Mouse (Mus musculus) embryonic fibroblast, embryonic 13.5 days (primary cell): ENCODE measurements around the gene Olfml2a. TPM values are rescaled to one million over a fixed set of nuclear protein-coding genes. Genes with fewer than 3 reads are reported as not detected.

ENCODE experiments used
- H3K27ac ChIP-seq: 2 replicates; pipeline ENCODE4 v1.5.1; 2012; ENCODE audit warnings: low read length, control low read depth, inconsistent platforms; ENCODE audit not compliant: insufficient read depth
- H3K4me1 ChIP-seq: 2 replicates; pipeline ENCODE4 v1.6.1; 2011; ENCODE audit warnings: low read length; ENCODE audit not compliant: control insufficient read depth, insufficient read depth
- H3K4me3 ChIP-seq: 2 replicates; pipeline ENCODE4 v1.5.1; 2011; ENCODE audit warnings: mild to moderate bottlenecking, control low read depth, low read length; ENCODE audit not compliant: insufficient read depth
- CTCF ChIP-seq: IDR thresholded peaks from 2 replicates; pipeline ENCODE4 v1.5.1; 2011; ENCODE audit warnings: mild to moderate bottlenecking, control low read depth, low read length, moderate library complexity, borderline replicate concordance; ENCODE audit not compliant: insufficient read depth
- POLR2A ChIP-seq: IDR thresholded peaks from 2 replicates; pipeline ENCODE4 v1.6.1; 2011; ENCODE audit warnings: low read depth, mild to moderate bottlenecking, control low read depth, low read length, moderate library complexity
- polyA plus RNA-seq: library from polyadenylated mRNA; stranded (reverse); fragments of >200 nt; gene quantifications from 2 replicates; pipeline ENCODE4 v1.2.4, GENCODE M21; 2011; ENCODE audit warnings: low read depth; ENCODE audit not compliant: missing spikeins, insufficient read length

The Olfml2a gene
- polyA plus RNA-seq, 1 experiment: 4.3 TPM

DNA sequence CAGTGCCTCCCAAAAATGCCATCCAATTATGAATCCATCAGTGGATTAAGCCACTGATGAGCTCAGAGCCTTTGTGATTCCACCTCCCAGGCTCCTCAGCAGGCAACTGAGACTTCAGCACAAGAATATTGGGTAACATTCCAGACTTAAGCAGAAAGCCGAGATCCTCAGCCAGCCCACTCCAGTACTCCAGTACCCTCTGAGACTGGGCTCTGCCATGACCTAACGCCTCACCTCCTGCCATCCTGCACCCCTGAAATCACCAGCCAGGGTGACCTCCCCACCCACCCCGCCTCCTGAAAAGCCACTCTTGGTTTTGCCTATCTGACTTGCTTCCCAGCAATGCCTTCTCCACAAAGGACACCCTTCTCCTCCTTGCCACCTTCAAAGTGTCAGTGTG lies 5.6 kb downstream of the Olfml2a start:
- TF ChIP-seq CTCF (no peak), POLR2A (no peak)
- no peak overlapping the region for H3K27ac ChIP-seq
- H3K4me1 ChIP-seq: no peaks in the 10 kb centered on the region
- H3K4me3 ChIP-seq: no peak overlapping the region

DNA sequence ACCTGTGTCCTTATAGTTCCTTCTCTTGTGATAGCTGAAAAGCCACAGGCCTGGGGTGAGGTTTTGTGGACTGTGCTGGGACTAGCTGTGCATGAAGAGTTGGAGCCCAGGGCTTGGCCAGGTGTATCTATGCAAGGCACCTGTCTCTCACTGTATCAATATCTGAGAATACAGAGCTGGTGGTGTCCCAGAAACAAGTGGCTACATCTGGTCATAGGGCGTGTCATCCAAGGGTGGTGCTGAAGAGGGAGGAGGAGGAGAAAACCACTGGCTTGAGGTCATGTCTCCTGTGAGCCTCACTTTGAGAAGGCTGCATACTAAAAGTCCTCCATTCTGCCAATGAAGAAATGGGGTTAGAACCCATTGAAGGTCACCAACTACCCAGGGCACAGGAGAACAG lies 6.2 kb downstream of the Olfml2a start:
- no peak overlapping the region for H3K27ac ChIP-seq
- no peak overlapping the region for H3K4me3 ChIP-seq
- TF ChIP-seq POLR2A (no peak), CTCF (no peak)
- no peaks in the 10 kb centered on the region for H3K4me1 ChIP-seq

DNA sequence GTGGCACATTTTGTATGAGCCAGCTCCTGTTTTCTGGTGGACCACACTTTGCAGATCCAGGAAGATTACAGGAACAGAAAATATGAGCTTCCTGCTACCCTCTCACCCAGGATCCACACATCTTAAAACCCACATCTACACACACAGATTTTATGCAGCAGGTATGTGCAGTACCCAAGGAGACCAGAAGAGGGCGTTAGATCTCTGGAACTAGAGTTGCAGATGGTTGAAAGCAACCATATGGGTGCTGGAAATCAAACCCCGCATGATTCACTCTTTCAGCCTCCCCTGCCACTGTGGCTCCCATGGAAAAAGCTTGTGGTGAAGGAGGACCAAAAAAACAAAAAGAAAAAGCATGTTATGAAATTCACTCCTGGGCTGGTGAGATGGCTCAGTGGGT lies 7.3 kb downstream of the Olfml2a start:
- Histone ChIP-seq H3K27ac (no peak overlapping the region), H3K4me1 (no peaks in the 10 kb centered on the region), H3K4me3 (no peak overlapping the region)
- TF ChIP-seq CTCF: no peak
- TF ChIP-seq POLR2A: no peak

DNA sequence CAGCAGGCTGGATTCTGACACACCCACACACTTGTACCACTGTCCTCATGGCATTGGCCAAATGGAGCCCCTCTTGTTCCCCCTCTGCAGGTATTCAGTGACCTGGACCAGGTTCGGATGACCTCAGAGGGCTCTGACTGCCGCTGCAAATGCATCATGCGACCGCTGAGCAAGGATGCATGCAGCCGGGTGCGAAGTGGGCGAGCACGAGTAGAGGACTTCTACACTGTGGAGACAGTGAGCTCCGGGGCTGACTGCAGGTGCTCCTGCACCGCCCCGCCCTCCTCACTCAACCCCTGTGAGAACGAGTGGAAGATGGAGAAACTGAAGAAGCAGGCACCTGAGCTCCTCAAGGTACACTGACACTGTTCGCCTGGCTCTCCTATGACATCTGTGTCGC lies 9.6 kb downstream of the Olfml2a start:
- no peak overlapping the region for H3K4me3 ChIP-seq
- no peak overlapping the region for H3K27ac ChIP-seq
- TF ChIP-seq CTCF (no peak), POLR2A (no peak)
- H3K4me1 ChIP-seq: no peaks in the 10 kb centered on the region

DNA sequence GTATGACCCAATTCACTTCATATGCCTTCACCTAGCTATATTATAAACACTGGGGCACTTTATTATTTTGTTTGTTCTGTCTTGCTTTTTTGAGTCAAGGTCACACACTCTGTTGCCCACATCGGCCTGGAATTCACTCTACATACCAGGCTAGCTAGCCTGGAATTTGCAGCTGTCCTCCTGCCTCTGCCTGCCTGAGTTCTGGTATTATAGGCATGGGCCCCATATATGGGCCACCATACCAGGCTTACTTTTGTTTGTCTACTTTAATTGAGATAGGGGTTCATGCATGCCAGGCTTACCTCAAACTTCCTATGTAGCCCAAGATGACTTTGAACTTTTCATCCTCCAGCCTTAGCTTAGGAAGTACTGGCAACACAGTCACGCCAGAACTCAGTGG lies 10.1 kb downstream of the Olfml2a start:
- no peak overlapping the region for H3K27ac ChIP-seq
- H3K4me3 ChIP-seq: no peak overlapping the region
- no peak for TF ChIP-seq CTCF
- no peak for TF ChIP-seq POLR2A
- no peaks in the 10 kb centered on the region for H3K4me1 ChIP-seq

DNA sequence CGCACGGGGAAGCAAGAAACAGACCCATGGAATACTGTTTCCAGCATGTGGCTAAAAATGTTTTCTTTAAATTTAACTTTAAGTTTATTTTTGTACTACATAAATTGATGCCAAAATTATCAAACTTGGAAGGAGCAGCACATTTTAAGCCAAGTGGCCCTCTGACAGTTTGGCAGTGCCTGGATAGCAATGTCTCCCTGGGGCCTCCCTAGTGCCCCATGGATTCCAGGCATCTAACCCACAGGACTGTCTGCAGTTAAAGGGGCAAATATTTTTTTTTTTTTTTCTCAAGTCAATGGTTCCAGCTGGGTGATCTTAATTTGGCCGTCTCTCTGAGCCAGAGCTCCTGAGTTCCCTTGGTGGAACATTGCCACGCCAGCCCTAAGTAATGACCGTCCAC lies 11.4 kb downstream of the Olfml2a start:
- no peak overlapping the region for H3K27ac ChIP-seq
- no peak overlapping the region for H3K4me3 ChIP-seq
- no peaks in the 10 kb centered on the region for H3K4me1 ChIP-seq
- TF ChIP-seq POLR2A (no peak), CTCF (no peak)

DNA sequence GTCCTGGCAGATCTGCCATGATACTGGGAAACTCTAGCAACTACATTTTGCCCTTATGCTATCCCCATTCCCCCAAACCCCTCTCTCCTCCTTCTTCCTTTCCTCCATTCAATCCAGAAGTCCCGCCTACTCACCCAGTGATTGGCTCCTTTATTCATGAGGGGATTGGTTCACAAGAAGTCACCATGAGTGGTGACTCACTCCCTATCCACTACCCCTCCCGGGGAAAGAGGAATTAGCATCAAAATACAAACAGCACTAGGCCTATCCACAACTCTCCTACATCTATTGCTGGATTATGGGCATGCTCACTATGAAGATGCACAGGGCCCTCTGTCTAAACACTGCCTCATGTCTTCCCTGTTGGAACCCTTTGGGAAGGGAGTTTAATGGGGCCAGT lies 12.2 kb downstream of the Olfml2a start:
- no peak overlapping the region for H3K4me3 ChIP-seq
- H3K4me1 ChIP-seq: no peaks in the 10 kb centered on the region
- no peak overlapping the region for H3K27ac ChIP-seq
- TF ChIP-seq POLR2A (no peak), CTCF (no peak)

DNA sequence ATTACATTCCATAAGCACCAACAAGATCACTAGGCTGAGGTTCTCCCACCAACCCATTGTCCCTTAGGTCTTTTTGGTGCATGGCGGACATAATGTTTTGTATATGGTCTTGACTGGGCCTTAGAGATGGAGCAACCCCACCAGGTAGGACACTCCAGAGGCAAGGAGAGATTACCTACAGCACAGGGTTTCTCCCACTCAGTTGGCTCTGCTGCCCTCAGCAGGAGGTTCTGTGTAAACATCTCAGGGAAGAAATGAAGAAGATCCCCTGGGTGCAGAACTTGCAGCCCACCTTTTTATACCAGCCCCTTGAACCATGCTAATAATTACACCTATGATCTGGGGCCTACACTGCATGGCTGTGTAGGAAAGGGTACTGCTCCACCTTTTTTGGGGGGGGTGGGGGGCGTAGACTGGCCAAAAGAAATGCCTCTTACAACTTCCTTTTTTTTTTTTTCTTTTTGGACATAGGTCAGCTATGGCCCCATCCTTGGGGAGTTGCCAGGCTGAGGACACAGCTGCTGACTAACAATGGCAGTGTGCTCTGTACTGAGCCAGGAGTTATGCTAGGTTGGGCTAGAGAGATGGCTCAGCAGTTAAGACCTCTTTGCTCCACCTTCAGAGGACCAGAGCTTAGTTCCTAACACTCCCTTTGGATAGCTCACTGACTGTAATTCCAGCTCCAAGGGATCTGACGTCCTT lies 12.8 kb downstream of the Olfml2a start:
- no peak overlapping the region for H3K27ac ChIP-seq
- no peaks in the 10 kb centered on the region for H3K4me1 ChIP-seq
- TF ChIP-seq POLR2A: no peak
- TF ChIP-seq CTCF: no peak
- H3K4me3 ChIP-seq: no peak overlapping the region

DNA sequence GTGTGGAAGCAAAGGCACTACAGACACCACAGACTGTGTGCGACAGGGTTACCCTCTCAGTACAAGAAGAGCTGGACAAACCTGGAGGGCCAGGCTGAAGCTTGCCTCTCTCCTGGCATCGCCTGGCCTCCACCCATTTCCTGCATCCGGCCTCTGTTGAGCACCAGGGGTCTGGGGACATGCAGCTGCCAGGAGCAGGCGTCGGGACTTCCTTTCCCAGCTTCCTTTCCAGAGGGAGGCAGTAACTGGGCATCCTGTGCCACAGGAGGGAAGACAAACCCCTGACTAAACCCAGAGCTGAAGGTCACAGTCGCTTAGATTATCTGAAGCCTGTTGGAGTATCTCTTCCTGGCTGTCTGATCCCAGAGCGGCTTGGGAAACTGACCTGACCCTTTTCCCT lies 15.8 kb downstream of the Olfml2a start:
- H3K27ac ChIP-seq: no peak overlapping the region
- TF ChIP-seq POLR2A: no peak
- no peak for TF ChIP-seq CTCF
- H3K4me3 ChIP-seq: no peak overlapping the region
- no peaks in the 10 kb centered on the region for H3K4me1 ChIP-seq

DNA sequence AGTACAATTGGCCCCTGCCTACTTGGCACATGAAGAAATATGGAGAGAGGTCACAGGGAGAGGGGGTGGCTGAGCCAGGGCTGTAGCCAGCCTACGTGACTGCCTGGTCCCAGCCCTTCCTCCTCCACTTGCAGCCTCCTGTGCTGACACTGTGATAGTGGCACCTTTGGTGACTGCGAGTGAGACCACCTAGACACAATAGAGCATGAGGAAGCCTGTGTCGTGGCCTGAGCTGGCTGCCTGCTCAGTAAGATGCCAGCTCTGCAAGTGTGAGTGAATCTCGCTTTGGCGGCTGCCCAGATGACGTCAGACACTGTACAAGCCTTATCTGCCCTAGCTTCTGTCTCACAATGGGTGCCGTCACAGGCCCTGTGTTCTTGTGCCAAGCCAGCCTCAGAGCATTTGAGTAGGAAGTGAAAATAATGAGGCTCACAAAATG lies 18.5 kb downstream of the Olfml2a start:
- Histone ChIP-seq H3K4me3 (no peak overlapping the region), H3K27ac (no peak overlapping the region), H3K4me1 (no peaks in the 10 kb centered on the region)
- TF ChIP-seq POLR2A (no peak), CTCF (no peak)

DNA sequence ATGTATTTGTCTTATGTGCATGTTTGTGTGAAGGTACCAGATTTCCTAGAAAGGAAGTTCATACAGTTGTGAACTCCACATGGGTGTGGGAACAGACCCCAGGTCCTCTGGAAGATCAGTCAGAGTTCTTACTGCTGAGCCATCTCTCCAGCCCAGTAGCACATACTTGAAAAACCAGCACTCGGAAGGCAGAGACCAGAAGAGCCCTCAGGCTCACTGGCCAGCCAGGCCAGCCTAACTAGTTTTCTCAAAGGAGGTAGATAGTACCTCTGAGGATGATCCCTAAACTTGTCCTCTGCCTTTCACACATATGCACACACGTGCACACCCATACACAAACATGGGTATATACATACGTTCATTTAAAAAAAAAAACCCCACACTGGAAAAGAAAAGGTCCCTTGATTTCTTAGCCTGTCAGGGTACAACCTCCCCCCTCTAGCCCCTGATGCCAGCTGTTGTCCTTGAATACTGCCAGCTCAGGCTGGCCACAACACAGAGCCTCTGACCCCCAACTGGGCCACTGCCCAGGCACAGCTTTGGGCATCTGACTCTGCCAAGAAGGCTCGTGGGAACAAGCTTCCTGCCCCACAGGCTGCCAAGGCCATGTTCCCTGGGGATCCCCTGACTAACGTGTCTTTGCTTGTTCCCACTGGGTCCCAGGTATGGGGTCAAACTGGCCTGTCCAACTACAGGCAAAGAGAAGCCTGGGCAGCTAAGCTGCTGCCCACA lies 21.5 kb downstream of the Olfml2a start:
- TF ChIP-seq CTCF: no peak
- TF ChIP-seq POLR2A: no peak
- Histone ChIP-seq H3K4me3 (no peak overlapping the region), H3K4me1 (no peaks in the 10 kb centered on the region), H3K27ac (no peak overlapping the region)
